Mouse (Mus musculus): ENCODE results near the gene Pot1a.

- TF ChIP-seq POLR2A (IDR thresholded peaks at IDR 0.05; ENCODE audit: insufficient read length, low read depth) (no peak), TCF12 (IDR thresholded peaks at IDR 0.05; ENCODE audit: insufficient read depth, poor library complexity, severe bottlenecking) (no peak), MYOD1 (IDR thresholded peaks at IDR 0.05; ENCODE audit: control insufficient read depth in 1 of 3, insufficient read length in 2 of 3, low read depth in 2 of 3) (no peak), E2F4 (IDR thresholded peaks at IDR 0.05; ENCODE audit: insufficient read depth) (no peak), MAX (IDR thresholded peaks at IDR 0.05; ENCODE audit: low read depth) (no peak), POLR2AphosphoS2 (IDR thresholded peaks at IDR 0.05; ENCODE audit: insufficient read length, low read depth) (no peak)
Observed at GRCm38 (mm10) chr6:25767552-25767951, 41.5 kb downstream of the Pot1a start.
